Mouse (Mus musculus) stomach, embryonic 14.5 days (tissue): Measurements from ENCODE around the gene Ppp1r13b. TPM values are rescaled to one million over a fixed set of nuclear protein-coding genes. Genes with fewer than 3 reads are reported as not detected.

Source experiments
- ATAC-seq: fragments of 200-750 bp; cut with Nextera tagmentation; 2 replicates; pipeline ENCODE4 v1.8.0; 2017; ENCODE audit warnings: low read depth, moderate TSS enrichment; ENCODE audit not compliant: insufficient number of reproducible peaks, insufficient read depth, low FRiP score
- H3K27ac ChIP-seq: fragments of 300-500 bp; sonication (generic); 2 replicates; pipeline ENCODE4 v1.5.1; 2014; ENCODE audit warnings: mild to moderate bottlenecking, low read length, moderate library complexity, mixed read lengths
- H3K27me3 ChIP-seq: fragments of 300-500 bp; sonication (generic); 2 replicates; pipeline ENCODE4 v1.6.1; 2014; ENCODE audit warnings: low read length, control low read depth, mixed read lengths; ENCODE audit not compliant: control insufficient read depth, insufficient read depth
- H3K36me3 ChIP-seq: fragments of 300-500 bp; sonication (generic); 2 replicates; pipeline ENCODE4 v1.6.1; 2014; ENCODE audit warnings: mild to moderate bottlenecking, control low read depth, low read length, moderate library complexity, mixed read lengths; ENCODE audit not compliant: control insufficient read depth, insufficient read depth
- H3K4me1 ChIP-seq: fragments of 300-500 bp; sonication (generic); 2 replicates; pipeline ENCODE4 v1.6.1; 2014; ENCODE audit warnings: low read length, control low read depth, mixed read lengths; ENCODE audit not compliant: control insufficient read depth, insufficient read depth
- H3K4me2 ChIP-seq: fragments of 300-500 bp; sonication (generic); replicated peaks from 2 replicates; pipeline ENCODE4 v1.6.1; 2014; ENCODE audit warnings: low read depth, low read length, control low read depth
- H3K4me3 ChIP-seq: fragments of 300-500 bp; sonication (generic); 2 replicates; pipeline ENCODE4 v1.5.1; 2014; ENCODE audit warnings: low read depth, low read length, control low read depth
- H3K9ac ChIP-seq: fragments of 300-500 bp; sonication (generic); replicated peaks from 2 replicates; pipeline ENCODE4 v1.6.1; 2014; ENCODE audit warnings: low read depth, mild to moderate bottlenecking, control low read depth, low read length, moderate library complexity, mixed read lengths
- H3K9me3 ChIP-seq: fragments of 300-500 bp; sonication (generic); 2 replicates; pipeline ENCODE4 v1.6.1; 2016; ENCODE audit warnings: low read depth, low read length, control low read depth; ENCODE audit not compliant: control insufficient read depth
- WGBS: fragments of 180-500 bp; shearing (Covaris S2); extraction: QIAGEN DNeasy Blood & Tissue Kit; methylation state at CpG from one replicate; pipeline ENCODE4 v1.1.7; 2014; 5-methylcytosine and 5-hydroxymethylcytosine counted together
- polyA plus RNA-seq: library from polyadenylated mRNA; unstranded; fragments of >200 nt; fragmentation: Nextera tagmentation; extraction: Ambion mirVana; gene quantifications from 2 replicates; pipeline ENCODE4 v1.2.1, GENCODE M21; 2014

The Ppp1r13b gene
- polyA plus RNA-seq, 1 experiment from 2014 or later = 20.9 TPM

DNA sequence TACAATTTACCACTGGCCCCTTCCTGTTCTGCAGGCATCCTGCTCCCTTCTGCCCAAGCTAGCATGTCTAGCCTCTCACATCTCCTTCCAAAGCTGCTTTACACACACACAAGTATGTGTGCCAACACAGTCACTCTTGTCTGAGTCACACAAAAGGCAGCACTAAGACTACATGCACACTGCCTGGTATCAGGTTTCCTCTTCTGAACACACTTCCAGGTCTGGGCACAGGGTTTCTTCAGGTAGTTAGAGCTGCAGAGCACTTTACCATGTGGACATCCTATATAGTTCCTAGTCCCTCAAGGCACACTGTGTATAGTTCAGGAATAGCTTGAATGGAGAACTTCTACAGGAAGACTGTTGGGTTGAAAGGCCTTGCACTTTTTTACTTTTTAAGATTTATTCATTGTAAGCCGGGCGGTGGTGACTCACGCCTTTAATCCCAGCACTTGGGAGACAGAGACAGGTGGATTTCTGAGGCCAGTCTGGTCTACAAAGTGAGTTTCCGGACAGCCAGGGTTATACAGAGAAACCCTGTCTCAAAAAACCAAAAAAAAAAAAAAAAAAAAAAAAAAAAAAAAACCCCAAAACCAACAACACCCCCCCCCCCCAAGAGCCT, 43.6 kb downstream of the Ppp1r13b start:
- WGBS = 82% methylated on average over 4 of the region's 4 CpGs
- Histone ChIP-seq H3K4me2 (no peak overlapping the region), H3K9ac (no peak overlapping the region), H3K4me1 (no peaks in the 10 kb centered on the region), H3K4me3 (no peak overlapping the region), H3K36me3 (peaks cover 11% of the 10 kb centered on the region; the same call in 1 of the 2 replicates), H3K9me3 (no peaks in the 10 kb centered on the region), H3K27ac (no peak overlapping the region), H3K27me3 (no peaks in the 10 kb centered on the region)
- ATAC-seq = no peak

DNA sequence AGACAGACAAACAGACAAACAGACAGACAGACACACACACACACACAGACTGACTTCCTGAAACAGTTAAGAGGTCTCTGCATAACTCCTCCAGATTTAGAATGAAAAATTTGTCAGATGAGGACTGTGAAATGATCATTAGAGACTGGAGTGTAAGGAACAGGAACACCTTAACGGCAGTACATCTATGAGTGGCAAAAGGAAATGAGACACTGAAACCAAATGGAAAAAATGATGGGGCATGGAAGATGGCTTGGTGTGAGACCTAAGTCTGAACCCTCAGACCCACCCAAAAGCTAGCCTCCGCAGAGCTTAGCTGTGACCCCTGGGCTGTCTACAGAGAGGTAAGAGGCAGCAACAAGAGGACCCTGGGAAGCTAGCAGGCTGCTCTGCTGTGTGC, 52.5 kb downstream of the Ppp1r13b start:
- H3K36me3 ChIP-seq = peaks cover 9% of the 10 kb centered on the region; the same call in 1 of the 2 replicates
- no peak overlapping the region for H3K4me3 ChIP-seq
- no peak overlapping the region for H3K4me2 ChIP-seq
- H3K27ac ChIP-seq = no peak overlapping the region
- 0 out of 2 replicates have a peak, but pooled peaks cover 3% of the 10 kb centered on the region for H3K4me1 ChIP-seq
- 93% methylated on average over 2 of the region's 2 CpGs for WGBS
- H3K9ac ChIP-seq = no peak overlapping the region
- no peaks in the 10 kb centered on the region for H3K9me3 ChIP-seq
- no peaks in the 10 kb centered on the region for H3K27me3 ChIP-seq
- ATAC-seq = no peak

- 63% methylated on average over 4 of the region's 4 CpGs for WGBS
- H3K4me1 ChIP-seq = 0 out of 2 replicates have a peak, but pooled peaks cover 3% of the 10 kb centered on the region
- no peak overlapping the region for H3K9ac ChIP-seq
- H3K27me3 ChIP-seq = no peaks in the 10 kb centered on the region
- H3K9me3 ChIP-seq = no peaks in the 10 kb centered on the region
- no peak overlapping the region for H3K4me2 ChIP-seq
- H3K27ac ChIP-seq = no peak overlapping the region
- no peak overlapping the region for H3K4me3 ChIP-seq
- no peak for ATAC-seq
- H3K36me3 ChIP-seq = peaks cover 9% of the 10 kb centered on the region; the same call in 1 of the 2 replicates
These were observed 54.4 kb downstream of the Ppp1r13b start for GRCm38 (mm10) chr12:111853546-111853945.

DNA sequence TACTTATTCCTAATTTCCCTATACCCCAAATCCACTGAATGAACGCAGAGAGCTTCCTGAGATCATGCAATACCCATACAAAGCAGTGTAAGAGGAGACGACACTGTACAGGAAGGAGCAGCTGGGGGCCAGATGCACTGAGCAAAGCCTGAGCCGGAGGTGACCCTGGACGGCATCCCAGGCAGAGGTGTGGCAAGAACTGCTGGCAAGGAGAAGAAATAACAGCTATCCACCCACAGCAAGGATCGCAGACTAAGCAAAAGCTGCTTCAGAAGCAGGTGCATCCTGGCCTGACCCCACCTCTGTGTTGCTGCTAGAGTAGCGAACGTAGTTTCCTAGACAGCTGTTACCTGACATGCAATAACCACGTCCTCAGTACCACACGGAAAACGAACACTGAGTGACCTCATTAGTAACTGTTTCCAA, 54.9 kb downstream of the Ppp1r13b start:
- H3K4me1 ChIP-seq = 0 out of 2 replicates have a peak, but pooled peaks cover 3% of the 10 kb centered on the region
- ATAC-seq = no peak
- H3K36me3 ChIP-seq = peaks cover 9% of the 10 kb centered on the region; the same call in 1 of the 2 replicates
- no peak overlapping the region for H3K4me3 ChIP-seq
- WGBS = 58% methylated on average over 10 of the region's 10 CpGs
- H3K4me2 ChIP-seq = no peak overlapping the region
- H3K9ac ChIP-seq = no peak overlapping the region
- no peaks in the 10 kb centered on the region for H3K9me3 ChIP-seq
- no peaks in the 10 kb centered on the region for H3K27me3 ChIP-seq
- no peak overlapping the region for H3K27ac ChIP-seq

- Histone ChIP-seq H3K27me3 (no peaks in the 10 kb centered on the region), H3K4me1 (0 out of 2 replicates have a peak, but pooled peaks cover 3% of the 10 kb centered on the region), H3K4me3 (no peak overlapping the region), H3K9me3 (no peaks in the 10 kb centered on the region), H3K27ac (no peak overlapping the region), H3K4me2 (no peak overlapping the region), H3K9ac (no peak overlapping the region), H3K36me3 (peaks cover 6% of the 10 kb centered on the region; the same call in 1 of the 2 replicates)
- no peak for ATAC-seq
- WGBS = 79% methylated on average over 5 of the region's 5 CpGs
These were observed 56.2 kb downstream of the Ppp1r13b start for GRCm38 (mm10) chr12:111851745-111852144.

- ATAC-seq = no peak
These were observed 56.7 kb downstream of the Ppp1r13b start for GRCm38 (mm10) chr12:111851235-111851634.

DNA sequence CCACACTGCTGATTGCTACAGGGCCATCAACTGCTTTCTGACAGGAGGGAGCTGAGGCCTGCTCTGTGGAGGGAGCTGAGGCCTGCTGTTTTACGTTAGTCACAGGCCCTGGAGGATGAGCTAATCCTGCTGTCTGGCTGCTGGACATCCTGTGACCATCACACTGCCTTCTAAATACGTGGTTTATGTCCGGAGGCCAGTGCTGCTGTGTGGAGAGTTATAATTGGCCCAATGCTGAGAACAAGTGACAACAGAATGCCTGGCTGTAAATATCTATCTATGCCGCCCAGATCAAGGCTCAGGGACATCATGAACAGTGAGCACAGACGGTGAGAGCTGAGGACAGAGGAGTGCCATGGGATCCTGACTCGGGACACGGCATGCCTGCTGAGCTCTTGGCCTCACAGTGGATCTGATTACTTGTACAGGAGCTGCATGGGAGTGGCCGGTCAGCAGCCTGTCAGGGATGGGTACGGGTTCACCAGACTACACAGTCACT, 59.6 kb downstream of the Ppp1r13b start:
- Histone ChIP-seq H3K9ac (no peak overlapping the region), H3K4me1 (0 out of 2 replicates have a peak, but pooled peaks cover 3% of the 10 kb centered on the region), H3K36me3 (peaks cover 3% of the 10 kb centered on the region; the same call in 1 of the 2 replicates), H3K27me3 (no peaks in the 10 kb centered on the region), H3K9me3 (no peaks in the 10 kb centered on the region), H3K27ac (no peak overlapping the region), H3K4me3 (no peak overlapping the region), H3K4me2 (no peak overlapping the region)
- ATAC-seq = no peak
- WGBS = 72% methylated on average over 9 of the region's 9 CpGs

More at GRCm38 (mm10) chr12:111851235-111851634, 56.7 kb downstream of the Ppp1r13b start:
- Histone ChIP-seq H3K9ac (no peak overlapping the region), H3K4me3 (no peak overlapping the region), H3K36me3 (peaks cover 4% of the 10 kb centered on the region; the same call in 1 of the 2 replicates), H3K9me3 (no peaks in the 10 kb centered on the region), H3K4me1 (0 out of 2 replicates have a peak, but pooled peaks cover 3% of the 10 kb centered on the region), H3K4me2 (no peak overlapping the region), H3K27ac (no peak overlapping the region), H3K27me3 (no peaks in the 10 kb centered on the region)
- 63% methylated on average over 2 of the region's 2 CpGs for WGBS

- Histone ChIP-seq H3K4me3 (no peak overlapping the region), H3K27ac (no peak overlapping the region), H3K9me3 (no peaks in the 10 kb centered on the region), H3K36me3 (peaks cover 10% of the 10 kb centered on the region; the same call in 1 of the 2 replicates), H3K4me1 (no peaks in the 10 kb centered on the region), H3K4me2 (no peak overlapping the region), H3K9ac (no peak overlapping the region), H3K27me3 (no peaks in the 10 kb centered on the region)
- 70% methylated on average over 10 of the region's 10 CpGs for WGBS
- ATAC-seq = no peak
These were observed 61.1 kb downstream of the Ppp1r13b start for GRCm38 (mm10) chr12:111846815-111847214.
